Mouse (Mus musculus) brain, embryonic 14.5 days (tissue): ENCODE measurements around the gene Odf3l2. TPM values are rescaled to one million over a fixed set of nuclear protein-coding genes. Genes with fewer than 3 reads are reported as not detected.

ENCODE experiments used
- DNase-seq: peaks from one replicate; pipeline ENCODE4 v3.0.0-alpha.2; 2011; ENCODE audit warnings: low read depth
- CTCF ChIP-seq: fragments of 200-500 bp; IDR thresholded peaks from 2 replicates; pipeline ENCODE4 v1.5.1; 2012; ENCODE audit warnings: inconsistent platforms, mild to moderate bottlenecking, moderate library complexity, borderline replicate concordance; ENCODE audit not compliant: insufficient read depth, insufficient read length; ENCODE audit errors: extremely low read depth
- POLR2A ChIP-seq: fragments of 200-500 bp; IDR thresholded peaks from 2 replicates; pipeline ENCODE4 v1.6.1; 2012; ENCODE audit warnings: mild to moderate bottlenecking, inconsistent platforms, borderline replicate concordance; ENCODE audit not compliant: poor library complexity, insufficient read depth, insufficient read length, severe bottlenecking; ENCODE audit errors: extremely low read depth
- polyA plus RNA-seq: library from polyadenylated mRNA; depleted of rRNA; stranded (reverse); fragments of >200 nt; gene quantifications from 2 replicates; pipeline ENCODE4 v1.2.3, GENCODE M21; 2012; rRNA removed

The Odf3l2 gene
- polyA plus RNA-seq: 0.11 TPM in 1 of 2 replicates, not detected in the other

DNA sequence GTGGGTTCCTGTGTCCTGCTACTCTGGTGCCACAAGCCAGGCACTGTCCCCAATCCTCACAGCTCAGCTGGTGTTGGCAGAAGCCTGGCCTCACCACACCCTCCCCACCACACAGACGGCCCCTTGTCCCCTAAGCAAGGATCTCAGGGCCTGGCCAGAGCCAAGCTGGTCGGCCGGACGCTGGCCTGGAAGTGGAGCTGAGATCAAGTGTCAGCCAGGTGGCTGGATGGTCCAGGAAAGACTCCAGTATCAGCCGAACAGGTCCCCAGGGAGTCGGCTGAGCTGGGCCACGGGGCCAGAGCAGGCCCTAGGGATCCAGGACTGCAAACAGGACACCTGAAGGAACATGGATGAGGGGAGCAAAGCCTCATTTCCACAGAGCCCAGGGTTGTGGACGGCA, at the start of gene Odf3l2:
Odf3l2 (minus strand) TSS at position 28 of the 400 bp plus-strand sequence.
- TF ChIP-seq CTCF (no peak), POLR2A (no peak)
- DNase-seq: no peak

DNA sequence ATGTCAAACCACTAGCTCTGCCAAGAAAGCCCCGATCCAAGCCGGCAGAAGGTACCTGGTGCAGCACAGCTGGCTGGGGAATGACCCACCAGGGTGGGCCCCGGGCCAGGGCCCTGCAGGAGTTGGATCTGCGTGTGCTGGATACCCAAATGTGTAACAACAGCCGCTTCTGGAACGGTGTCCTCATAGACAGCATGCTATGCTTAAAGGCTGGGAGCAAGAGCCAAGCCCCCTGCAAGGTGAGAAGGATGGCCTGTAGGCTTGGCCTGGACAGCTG, 48.8 kb upstream of the Odf3l2 start:
- no peak for DNase-seq
- TF ChIP-seq POLR2A (no peak), CTCF (no peak)

DNA sequence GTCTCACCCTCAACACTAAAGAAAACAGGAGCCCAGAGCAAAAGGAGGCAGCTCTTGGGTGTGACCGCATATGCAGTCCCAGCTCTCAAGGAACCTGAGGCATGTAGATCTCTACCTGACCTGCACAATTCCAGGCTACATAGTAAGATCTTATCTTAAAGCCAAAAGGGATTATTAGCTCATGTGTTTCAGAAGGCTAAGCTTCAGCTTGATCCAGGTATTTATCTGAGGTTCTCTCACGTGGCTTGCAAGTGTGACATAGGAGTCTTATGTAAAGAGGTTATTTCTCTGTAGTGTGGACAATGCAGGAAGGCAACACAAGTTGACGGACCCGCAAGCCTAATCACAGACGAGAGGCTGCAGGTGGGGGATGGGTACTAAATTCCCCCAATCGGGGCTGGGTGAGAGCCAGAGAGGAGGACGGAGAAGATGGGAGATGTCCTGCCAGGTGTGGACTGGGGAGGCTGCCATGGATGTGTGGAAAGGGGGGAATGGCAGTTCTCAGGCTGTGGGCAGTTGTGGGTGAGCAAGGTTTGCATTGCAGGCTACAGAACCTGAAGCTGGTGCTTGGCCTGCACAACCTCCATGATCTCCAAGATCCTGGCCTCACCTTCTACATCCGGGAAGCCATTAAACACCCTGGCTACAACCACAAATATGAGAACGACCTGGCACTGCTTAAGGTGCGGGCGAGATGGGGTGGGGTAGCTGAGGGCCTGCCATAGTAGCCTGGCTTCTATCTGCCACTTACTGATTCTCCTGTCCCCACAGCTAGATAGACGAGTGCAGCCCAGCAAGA, 48.2 kb upstream of the Odf3l2 start:
- no peak for DNase-seq
- no peak for TF ChIP-seq CTCF
- no peak for TF ChIP-seq POLR2A

DNA sequence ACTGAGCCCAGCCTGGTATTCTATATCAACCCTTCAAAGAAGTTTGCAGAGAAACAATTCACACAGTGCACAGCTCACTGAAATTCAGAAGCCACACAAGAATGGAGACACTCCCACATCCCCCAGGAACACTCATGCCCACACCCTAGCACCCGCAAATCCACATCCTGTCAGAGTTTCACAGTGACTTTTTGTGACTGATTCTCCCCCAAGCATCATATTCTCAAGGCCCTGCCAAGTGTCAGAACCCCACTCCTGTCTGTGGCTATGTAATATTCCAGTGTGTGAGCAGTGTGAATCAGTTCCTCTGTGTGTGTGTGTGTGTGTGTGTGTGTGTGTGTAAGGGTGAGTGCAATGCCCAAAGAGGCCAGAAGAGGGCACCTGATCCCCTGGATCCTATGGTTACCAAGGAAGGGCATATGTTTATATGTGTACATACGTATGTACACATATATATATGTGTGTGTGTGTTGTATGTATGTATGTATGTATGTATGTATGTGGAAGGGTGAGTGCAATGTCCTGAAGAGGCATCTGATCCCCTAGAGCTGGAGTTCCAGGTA, 46.5 kb upstream of the Odf3l2 start:
- no peak for DNase-seq
- no peak for TF ChIP-seq CTCF
- no peak for TF ChIP-seq POLR2A

DNA sequence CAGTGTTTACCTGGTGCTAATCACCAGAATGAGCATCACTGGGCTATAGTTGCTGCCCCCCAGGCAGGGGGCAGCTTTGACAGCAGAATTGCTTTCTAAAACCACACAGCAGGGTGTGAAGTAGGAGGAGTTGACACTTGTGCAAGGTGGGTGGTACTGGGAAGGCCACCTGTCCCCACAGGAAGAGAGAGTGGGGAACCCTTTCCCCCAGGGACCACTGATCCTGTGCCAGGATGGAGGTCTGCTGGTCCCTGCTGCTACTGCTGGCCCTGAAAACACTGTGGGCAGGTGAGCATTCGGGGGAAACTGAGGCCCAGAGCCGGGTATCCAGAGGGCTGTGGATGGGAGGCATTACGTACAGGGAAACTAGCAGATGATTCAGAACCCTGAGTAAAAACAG, 43.6 kb upstream of the Odf3l2 start:
- no peak for DNase-seq

DNA sequence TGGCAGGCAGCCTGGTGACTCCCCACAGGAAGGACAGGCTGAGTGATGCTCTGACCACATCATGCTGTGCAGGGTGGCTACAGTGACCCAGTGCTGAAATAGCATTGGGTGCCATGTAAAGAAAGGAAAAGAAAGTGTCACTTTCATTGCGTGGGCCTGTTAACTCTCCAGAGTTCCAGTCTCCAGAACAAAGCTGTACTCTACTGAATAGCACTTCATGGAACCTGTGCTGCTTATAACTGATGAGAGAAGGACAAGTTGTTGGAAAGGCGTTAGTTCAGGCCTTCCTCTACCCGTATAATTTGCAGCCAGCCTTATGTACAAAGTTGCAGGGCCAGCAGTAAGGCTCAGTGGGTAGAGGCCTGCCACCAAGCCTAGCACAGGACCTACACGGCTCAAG, 43.2 kb upstream of the Odf3l2 start, which contains the start of gene Gzmm:
Gzmm (plus strand) TSS at position 301 of the 400 bp plus-strand sequence.
- TF ChIP-seq CTCF (no peak), POLR2A (no peak)
- DNase-seq: no peak

More for the DNA sequence above, 43.6 kb upstream of the Odf3l2 start:
- TF ChIP-seq POLR2A (no peak), CTCF (no peak)

DNA sequence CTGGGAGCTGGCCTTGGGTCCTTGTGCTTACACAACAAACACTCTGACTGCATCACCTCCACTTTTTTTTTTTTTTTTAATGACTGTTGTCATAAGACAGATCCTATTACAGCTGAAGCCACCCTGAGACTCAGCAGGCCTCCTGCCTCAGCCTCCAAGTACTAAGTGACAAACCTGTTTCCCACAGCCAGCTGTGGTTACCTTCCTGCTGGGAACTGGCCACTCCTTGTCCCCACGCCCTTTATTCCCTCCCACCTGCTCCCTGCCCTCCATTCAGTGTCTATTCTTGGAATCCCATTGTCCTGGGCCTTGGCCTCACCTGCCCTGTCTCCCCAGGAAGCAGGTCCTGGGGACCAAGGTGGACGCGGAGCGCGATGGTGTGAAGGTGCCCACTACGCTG, 42.0 kb upstream of the Odf3l2 start:
- DNase-seq: no peak
- no peak for TF ChIP-seq POLR2A

DNA sequence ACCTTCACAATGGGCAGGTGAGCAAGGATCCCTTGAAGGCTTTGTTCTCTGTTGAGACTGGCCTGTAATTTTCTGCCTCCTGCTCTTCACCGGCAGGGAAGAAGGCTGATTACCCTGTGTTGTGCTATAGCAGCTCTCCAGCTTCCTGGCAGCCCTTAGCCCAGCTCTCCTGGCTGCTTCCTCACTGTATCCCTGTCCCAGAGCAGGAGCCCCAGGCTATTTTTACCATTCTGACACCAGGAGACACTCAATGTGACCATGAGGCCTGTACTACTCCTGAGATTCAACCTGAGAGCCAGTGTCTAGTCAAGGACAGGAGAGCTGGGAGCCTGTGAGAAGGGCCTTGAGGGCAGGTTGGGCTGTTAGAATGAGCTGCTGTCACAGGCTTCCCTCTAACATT, 41.2 kb upstream of the Odf3l2 start:
- no peak for DNase-seq
- no peak for TF ChIP-seq POLR2A

DNA sequence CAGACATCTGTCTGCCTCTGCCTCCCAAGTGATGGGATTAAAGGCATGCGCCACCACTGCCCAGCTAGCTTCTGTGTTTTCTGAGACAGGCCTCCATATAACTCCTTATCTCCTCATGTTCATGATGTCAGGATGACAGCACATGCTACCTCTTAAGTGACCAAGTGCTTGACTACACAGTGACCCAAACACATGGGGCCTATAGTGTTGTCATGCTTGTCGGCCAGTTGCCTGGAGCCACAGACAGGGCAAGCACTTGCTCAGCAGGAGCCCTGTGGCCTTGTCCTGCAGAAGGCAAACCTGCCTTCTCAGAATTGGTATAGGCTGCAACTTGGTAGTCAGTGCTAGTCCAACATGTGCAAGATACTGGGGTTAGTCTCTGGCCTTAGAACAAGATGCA, 40.7 kb upstream of the Odf3l2 start:
- no peak for DNase-seq
- no peak for TF ChIP-seq CTCF
- no peak for TF ChIP-seq POLR2A

DNA sequence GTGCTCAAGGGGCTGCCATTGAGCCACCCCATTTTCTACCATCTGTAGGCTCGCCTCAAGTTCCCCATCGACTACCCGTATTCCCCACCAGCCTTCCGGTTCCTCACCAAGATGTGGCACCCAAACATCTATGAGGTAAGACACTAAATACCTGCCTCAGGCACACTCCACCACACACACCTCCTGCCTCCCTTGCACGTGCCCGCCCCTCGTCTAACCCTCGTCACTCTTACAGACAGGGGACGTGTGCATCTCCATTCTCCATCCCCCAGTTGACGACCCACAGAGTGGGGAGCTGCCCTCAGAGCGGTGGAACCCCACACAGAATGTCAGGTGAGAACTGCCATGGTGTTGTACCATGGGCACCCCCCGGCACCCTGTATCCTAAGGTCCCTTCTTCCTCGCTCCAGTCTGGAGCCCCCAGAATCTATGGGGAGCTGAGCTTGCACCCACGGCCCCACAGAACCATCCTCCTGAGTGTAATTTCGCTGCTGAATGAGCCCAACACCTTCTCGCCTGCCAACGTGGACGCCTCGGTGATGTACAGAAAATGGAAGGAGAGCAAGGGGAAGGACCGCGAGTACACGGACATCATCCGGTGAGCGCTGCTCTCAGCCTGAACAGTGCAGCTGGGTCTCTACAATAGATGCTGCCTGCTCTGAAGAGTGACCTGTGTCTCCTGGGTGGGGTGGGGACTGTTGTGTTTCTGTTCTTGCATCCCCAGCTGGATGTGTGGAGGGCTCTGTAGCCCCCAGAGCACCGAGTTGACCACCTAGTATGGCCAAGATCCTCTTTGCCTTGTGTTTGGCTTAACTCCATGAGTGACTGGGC, 39.4 kb upstream of the Odf3l2 start:
- no peak for TF ChIP-seq POLR2A
- no peak for TF ChIP-seq CTCF
- no peak for DNase-seq

DNA sequence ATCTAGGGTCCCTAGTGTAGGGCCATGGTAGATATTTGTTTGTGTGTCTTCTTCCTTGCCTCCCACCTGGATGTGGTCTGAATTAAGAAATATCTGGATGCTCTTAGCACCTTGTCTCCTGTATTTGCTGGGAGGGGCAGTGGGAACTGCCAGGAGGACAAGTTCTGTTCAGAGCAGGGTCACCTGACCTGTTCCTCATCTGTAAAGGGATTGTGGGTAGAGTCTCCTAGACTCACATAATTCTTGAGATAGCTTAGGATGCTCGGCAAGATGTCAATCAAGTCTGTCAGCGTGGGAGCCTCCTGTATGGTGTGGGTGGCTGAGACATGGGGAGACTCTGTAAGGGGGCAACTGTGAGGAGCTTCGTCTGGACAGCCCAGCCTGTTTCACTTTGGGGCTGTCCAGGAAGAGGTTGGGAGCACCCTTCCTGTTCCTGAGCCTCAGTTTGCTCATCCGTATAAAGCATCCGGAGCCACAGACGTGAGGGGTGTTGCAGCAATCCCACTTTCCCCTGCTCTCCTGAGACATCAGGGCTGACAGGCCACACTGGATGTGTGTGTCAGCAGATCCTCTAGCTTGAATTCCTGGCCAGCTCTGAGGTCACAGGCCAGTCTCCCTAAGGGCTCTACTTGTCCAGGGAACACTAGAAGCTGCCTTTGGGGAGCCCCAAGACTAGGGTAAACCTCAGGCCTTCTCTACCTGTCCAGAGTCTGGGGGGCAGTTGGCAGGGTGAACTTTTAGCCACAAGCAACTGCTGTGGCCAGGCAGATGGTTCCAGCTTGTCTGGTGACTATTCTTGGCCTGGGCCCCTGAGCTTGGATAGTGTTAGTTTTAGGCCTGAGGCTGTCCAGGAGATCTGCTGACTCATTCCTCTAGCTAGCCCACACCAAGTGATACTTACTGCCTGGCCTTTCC, 38.4 kb upstream of the Odf3l2 start:
- DNase-seq: no peak
- TF ChIP-seq POLR2A (no peak), CTCF (no peak)
